Mouse (Mus musculus) stomach, postnatal 0 days (tissue): ENCODE measurements around the gene Pcif1.
A peak's percentile ranks its signal among the peaks of the same experiment; 100 is the strongest.
"Not testable (repeated sequence)": the region's sequence is repeated elsewhere in the genome, so short reads cannot be mapped to it uniquely, and the experiment has no call there.

Source experiments
- CTCF ChIP-seq: IDR thresholded peaks from 2 replicates; pipeline ENCODE4 v1.5.1; 2016; ENCODE audit warnings: antibody characterized with exemption, low read depth, mild to moderate bottlenecking, moderate library complexity
- EP300 ChIP-seq: optimal IDR thresholded peaks from 2 replicates; pipeline ENCODE3; 2016; ENCODE audit warnings: antibody characterized with exemption

- TF ChIP-seq CTCF: peak; percentile 15; the same call in 1 of the 2 replicates
- not testable (repeated sequence) for TF ChIP-seq EP300
Measured at GRCm38 (mm10) chr2:164875648-164876047, 3.5 kb upstream of the Pcif1 start.
